Mouse (Mus musculus) layer of hippocampus, adult 2 months (tissue): ENCODE data around the gene Ninj1. TPM values are rescaled to one million over a fixed set of nuclear protein-coding genes. Genes with fewer than 3 reads are reported as not detected.

Experiments
- DNase-seq, 2 experiments: peaks; one replicate each; pipeline ENCODE4 v3.0.0; 2022; ENCODE audit warnings: low spot score in 2 of 2
- H3K27ac ChIP-seq: fragments of 200-600 bp; 2 replicates; pipeline ENCODE4 v1.8.1; 2022
- H3K4me3 ChIP-seq: fragments of 200-600 bp; 2 replicates; pipeline ENCODE4 v1.8.1; 2022; ENCODE audit warnings: mild to moderate bottlenecking
- CTCF ChIP-seq: fragments of 200-600 bp; conservative IDR thresholded peaks from 2 replicates; pipeline ENCODE4 v1.8.1; 2022; ENCODE audit warnings: antibody characterized with exemption, mild to moderate bottlenecking, moderate library complexity
- total RNA-seq, 2 experiments: library from RNA; stranded (reverse); gene quantifications; 2 replicates each; pipeline ENCODE4 v1.2.3; 2021

Gene Ninj1
- total RNA-seq, 2 experiments from 2014 or later = 17.9 to 20.3 TPM

DNA sequence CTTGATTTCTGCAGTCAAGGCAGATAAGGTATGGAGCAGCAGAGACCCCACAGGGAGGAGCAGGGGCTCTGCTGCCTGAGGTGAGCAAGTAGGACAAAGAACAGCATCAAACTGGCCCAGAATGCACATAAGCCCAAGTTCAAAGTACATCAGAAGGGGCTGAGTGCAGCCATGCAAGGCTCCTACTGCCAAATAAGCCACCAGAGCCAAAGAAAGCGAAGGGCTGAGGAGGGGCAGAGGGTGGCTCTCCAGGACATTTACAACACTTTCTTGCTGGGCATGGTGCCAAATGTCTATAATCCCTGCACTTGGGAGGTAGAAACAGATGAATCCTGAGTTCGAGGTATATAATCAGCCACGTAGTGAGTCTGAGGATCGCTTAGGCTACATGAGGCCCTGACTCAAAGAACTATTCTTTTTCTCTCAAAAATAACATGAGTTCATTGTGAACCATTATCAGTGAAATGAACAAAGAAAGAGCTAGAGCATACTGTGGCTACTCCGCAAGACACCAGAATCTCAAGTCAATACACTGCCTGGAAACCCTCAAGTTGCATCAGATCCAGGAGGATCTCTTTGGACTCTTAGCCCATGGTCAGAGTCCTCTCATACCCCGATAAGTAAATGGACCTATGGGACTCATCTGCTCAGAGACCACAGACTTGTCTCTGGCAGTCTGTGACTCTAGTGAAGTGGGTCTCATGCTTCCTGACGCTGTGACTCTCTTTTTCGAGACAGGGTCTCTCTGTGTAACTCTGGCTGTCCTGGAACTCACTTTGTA is 46.7 kb downstream of the Ninj1 start:
- H3K4me3 ChIP-seq = no peak overlapping the region
- no peak overlapping the region for H3K27ac ChIP-seq
- no peak for DNase-seq
- no peak for TF ChIP-seq CTCF

DNA sequence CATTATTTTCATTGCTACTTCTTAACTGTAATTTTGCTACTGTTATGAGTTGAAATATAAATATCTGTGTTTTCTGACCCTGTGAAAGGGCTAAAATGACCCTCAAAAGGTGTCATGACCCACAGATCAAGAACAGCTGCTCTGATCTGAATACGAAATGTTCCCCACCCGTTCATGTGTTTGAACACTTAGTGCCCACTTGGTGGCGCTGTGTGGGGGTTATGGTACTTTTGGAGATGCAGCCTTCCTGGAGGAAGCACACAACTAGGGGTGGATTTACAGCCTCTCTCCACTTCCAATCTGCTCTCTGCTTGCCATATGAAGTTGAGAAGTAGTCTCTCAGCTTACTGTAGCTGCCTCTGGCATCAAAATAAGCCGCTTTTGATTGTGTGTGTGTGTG is 47.4 kb downstream of the Ninj1 start:
- no peak for DNase-seq
- no peak overlapping the region for H3K4me3 ChIP-seq
- peak; percentile 42 for TF ChIP-seq CTCF
- no peak overlapping the region for H3K27ac ChIP-seq

DNA sequence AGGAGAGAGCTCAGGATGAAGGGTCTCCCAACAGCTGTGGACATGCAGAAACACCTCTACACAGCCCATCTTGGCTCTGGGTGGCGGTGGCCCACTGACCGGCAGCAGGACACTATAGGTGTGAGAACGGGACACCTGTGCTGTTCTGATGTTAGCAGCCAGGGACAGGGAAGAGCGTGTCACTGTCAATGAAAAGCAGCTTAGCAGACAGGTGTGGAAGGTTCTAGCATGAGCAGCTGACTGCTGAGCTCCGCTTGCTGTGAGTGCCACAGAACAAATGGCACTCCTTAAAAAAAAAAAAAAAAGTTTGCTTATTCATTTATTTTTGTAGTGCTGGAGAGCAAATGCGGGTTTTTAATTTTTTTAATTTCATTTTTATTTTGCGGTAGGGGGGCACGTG is 50.3 kb downstream of the Ninj1 start:
- Histone ChIP-seq H3K4me3 (no peak overlapping the region), H3K27ac (no peak overlapping the region)
- DNase-seq = no peak
- TF ChIP-seq CTCF = no peak

DNA sequence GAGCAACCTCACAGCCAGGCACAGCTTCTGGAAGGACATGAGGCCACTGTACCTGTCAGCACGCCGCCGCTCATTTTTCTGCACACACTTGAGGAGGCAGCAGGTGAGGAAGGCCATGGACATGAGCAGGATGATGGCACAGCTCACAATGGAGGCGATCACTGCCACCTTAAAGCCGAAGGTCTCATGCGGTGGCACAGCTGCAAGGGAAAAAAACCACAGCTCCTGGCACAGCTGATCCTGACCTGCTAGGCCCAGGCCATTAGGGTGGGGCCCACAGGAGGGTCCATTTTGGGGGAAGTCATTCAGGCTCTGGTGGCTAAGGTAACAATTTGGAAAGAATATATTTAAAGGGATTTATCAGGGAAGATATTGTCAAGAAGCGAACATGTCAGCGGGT is 51.5 kb downstream of the Ninj1 start:
- Histone ChIP-seq H3K4me3 (no peak overlapping the region), H3K27ac (no peak overlapping the region)
- no peak for TF ChIP-seq CTCF
- no peak for DNase-seq

DNA sequence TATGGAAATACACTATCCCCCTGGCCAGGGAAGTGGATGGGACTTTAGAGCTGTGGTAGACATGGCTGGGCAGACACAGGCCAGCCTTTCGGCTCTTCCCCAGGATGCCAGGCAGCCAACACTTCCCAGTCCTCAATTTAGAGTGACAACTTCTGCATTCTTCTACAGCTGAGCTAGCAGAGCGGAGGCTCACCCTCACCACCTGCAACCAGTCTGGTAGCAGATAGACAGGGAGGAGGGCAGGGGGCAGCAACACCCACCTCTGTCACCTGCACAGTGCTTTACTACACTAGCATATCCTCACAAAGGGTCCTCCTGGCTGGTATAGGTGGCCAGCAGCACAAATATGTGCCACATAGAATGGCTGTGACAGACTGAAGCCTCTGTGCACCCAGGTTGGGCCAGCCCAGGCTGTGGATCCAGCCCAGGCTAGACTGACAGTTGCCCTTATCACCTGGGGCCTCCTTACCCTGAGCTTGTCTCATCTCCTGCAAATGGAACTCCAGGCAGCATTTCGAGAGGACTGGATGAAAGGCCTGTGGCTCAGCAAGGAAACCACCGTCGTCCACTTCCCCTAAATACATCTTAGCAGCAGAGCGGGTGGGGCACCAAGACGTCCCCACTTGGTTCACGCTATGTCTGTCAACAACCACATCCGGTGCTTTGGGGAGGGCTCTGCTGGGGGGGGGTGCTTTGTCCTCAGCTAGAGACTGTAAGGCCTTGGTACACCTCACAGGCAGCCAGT is 55.2 kb downstream of the Ninj1 start:
- Histone ChIP-seq H3K4me3 (no peak overlapping the region), H3K27ac (peak overlapping the region; percentile 64; the same call in 1 of the 2 replicates)
- no peak for TF ChIP-seq CTCF
- no peak for DNase-seq

DNA sequence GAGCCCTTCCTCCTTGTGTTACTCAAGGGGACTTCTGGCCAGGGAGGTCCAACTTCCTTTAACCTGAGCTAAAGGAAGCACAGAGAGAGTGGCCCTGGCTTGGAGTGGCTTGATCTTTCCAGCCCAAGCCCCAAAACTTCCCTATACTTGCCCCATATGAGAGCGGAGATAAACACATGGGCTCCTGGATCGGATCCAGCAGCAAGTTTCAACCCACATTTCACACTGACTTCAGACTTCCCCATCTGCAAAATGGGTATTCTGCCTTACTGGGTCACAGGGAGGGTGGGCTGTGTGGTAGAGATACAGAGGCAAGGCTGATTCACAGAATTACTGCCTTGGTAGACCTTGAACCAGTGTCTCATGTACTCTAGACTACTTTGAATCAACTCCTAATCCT is 56.2 kb downstream of the Ninj1 start:
- DNase-seq = no peak
- Histone ChIP-seq H3K4me3 (no peak overlapping the region), H3K27ac (peak overlapping the region; percentile 14; the same call in 1 of the 2 replicates)
- TF ChIP-seq CTCF = no peak

DNA sequence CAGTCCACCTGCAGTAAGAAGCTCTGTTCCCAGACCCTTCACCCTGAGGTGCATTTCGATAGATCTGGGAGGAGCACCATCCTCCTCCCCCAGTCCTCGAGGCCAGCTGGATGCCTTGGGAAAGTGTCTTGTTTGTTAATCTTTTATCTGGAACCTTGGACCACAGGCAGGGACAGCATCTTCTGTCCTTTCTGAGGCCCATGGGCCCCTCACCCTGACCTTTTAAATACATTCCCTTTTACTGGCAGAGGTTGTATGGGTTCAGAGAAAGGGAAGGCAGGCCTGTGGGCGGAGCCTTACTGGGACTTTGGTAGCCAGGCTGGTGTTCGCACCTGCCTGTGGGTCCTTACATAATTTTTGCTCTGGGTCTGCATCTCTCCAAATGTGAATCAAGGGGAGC is 58.0 kb downstream of the Ninj1 start:
- Histone ChIP-seq H3K27ac (no peak overlapping the region), H3K4me3 (no peak overlapping the region)
- no peak for DNase-seq
- TF ChIP-seq CTCF = no peak

Other genes with a start within 250 kb of the Ninj1 start
- gene Fam120a, start 219.5 kb upstream of the Ninj1 start, total RNA-seq = 100 to 1,000 TPM; 112 to 120 TPM
- gene Wnk2, start 39.5 kb upstream of the Ninj1 start, total RNA-seq = 100 to 1,000 TPM in 1 of 2 experiments, 10 to 100 TPM in 1; 99.2 to 101 TPM
- gene Card19, start 28.6 kb downstream of the Ninj1 start, total RNA-seq = 10 to 100 TPM; 14.8 to 15.3 TPM
- gene Susd3, start 61.2 kb downstream of the Ninj1 start, total RNA-seq = 1 to 10 TPM; 1.7 TPM
- 1 to 10 TPM; 5.6 to 7.1 TPM for gene Fgd3, start 132.8 kb downstream of the Ninj1 start, total RNA-seq
- 10 to 100 TPM; 55.2 to 55.3 TPM for gene Bicd2, start 154.1 kb downstream of the Ninj1 start, total RNA-seq
- gene Ippk, start 233.8 kb downstream of the Ninj1 start, total RNA-seq = 10 to 100 TPM; 33.1 to 41.0 TPM